Mouse (Mus musculus): ENCODE results near the gene Kif1b. TPM values are rescaled to one million over a fixed set of nuclear protein-coding genes. Genes with fewer than 3 reads are reported as not detected.

The Kif1b gene
- polyA plus RNA-seq, 1 experiment from 2014 or later: 173 TPM

GRCm38 (mm10) chr4:149291061-149291460, 16.4 kb downstream of the Kif1b start:
- Histone ChIP-seq H3K36me3 (ENCODE audit: control insufficient read depth, insufficient read depth, low read length) (peaks cover 5% of the 10 kb centered on the region; the same call in 1 of the 2 replicates), H3K4me1 (replicated peaks; ENCODE audit: control insufficient read depth, insufficient read depth, low read length) (no peaks in the 10 kb centered on the region), H3K4me2 (replicated peaks; ENCODE audit: low read depth, low read length) (no peak overlapping the region), H3K4me3 (ENCODE audit: low read depth, low read length) (no peak overlapping the region), H3K9me3 (ENCODE audit: control insufficient read depth, low read length) (no peaks in the 10 kb centered on the region), H3K27ac (ENCODE audit: low read depth, low read length) (no peak overlapping the region), H3K27me3 (ENCODE audit: control insufficient read depth, insufficient read depth, low read length) (no peaks in the 10 kb centered on the region), H3K9ac (ENCODE audit: low read depth, low read length) (no peak overlapping the region)
- 89% methylated on average over 9 of the region's 9 CpGs for WGBS
- DNase-seq (ENCODE audit: low spot score) (no peak), ATAC-seq (ENCODE audit: low FRiP score) (no peak)

GRCm38 (mm10) chr4:149290157-149290750, 17.2 kb downstream of the Kif1b start:
- 91% methylated on average over 7 of the region's 7 CpGs for WGBS

GRCm38 (mm10) chr4:149286287-149287137, 21.0 kb downstream of the Kif1b start:
- DNase-seq (ENCODE audit: low spot score): no peak
- Histone ChIP-seq H3K36me3 (ENCODE audit: control insufficient read depth, insufficient read depth, low read length) (peaks cover 5% of the 10 kb centered on the region; the same call in 1 of the 2 replicates), H3K27ac (ENCODE audit: low read depth, low read length) (no peak overlapping the region), H3K9ac (ENCODE audit: low read depth, low read length) (no peak overlapping the region), H3K27me3 (ENCODE audit: control insufficient read depth, insufficient read depth, low read length) (no peaks in the 10 kb centered on the region), H3K4me2 (replicated peaks; ENCODE audit: low read depth, low read length) (no peak overlapping the region), H3K4me3 (ENCODE audit: low read depth, low read length) (no peak overlapping the region), H3K4me1 (replicated peaks; ENCODE audit: control insufficient read depth, insufficient read depth, low read length) (no peaks in the 10 kb centered on the region), H3K9me3 (ENCODE audit: control insufficient read depth, low read length) (no peaks in the 10 kb centered on the region)
- ATAC-seq (ENCODE audit: low FRiP score): no peak
- 79% methylated on average over 8 of the region's 8 CpGs for WGBS

More at GRCm38 (mm10) chr4:149290157-149290750, 17.2 kb downstream of the Kif1b start:
- H3K9me3 ChIP-seq (ENCODE audit: control insufficient read depth, low read length): no peaks in the 10 kb centered on the region
- H3K4me1 ChIP-seq (replicated peaks; ENCODE audit: control insufficient read depth, insufficient read depth, low read length): no peaks in the 10 kb centered on the region
- DNase-seq (ENCODE audit: low spot score): no peak
- H3K4me3 ChIP-seq (ENCODE audit: low read depth, low read length): no peak overlapping the region
- H3K9ac ChIP-seq (ENCODE audit: low read depth, low read length): no peak overlapping the region
- H3K36me3 ChIP-seq (ENCODE audit: control insufficient read depth, insufficient read depth, low read length): peaks cover 5% of the 10 kb centered on the region; the same call in 1 of the 2 replicates
- ATAC-seq (ENCODE audit: low FRiP score): no peak
- no peaks in the 10 kb centered on the region for H3K27me3 ChIP-seq (ENCODE audit: control insufficient read depth, insufficient read depth, low read length)
- no peak overlapping the region for H3K27ac ChIP-seq (ENCODE audit: low read depth, low read length)
- H3K4me2 ChIP-seq (replicated peaks; ENCODE audit: low read depth, low read length): no peak overlapping the region

- WGBS: 93% methylated on average over 1 of the region's 1 CpGs
- no peak for ATAC-seq (ENCODE audit: low FRiP score)
Observed at GRCm38 (mm10) chr4:149285691-149286090, 21.8 kb downstream of the Kif1b start.

GRCm38 (mm10) chr4:149283018-149283417, 24.5 kb downstream of the Kif1b start:
- no peaks in the 10 kb centered on the region for H3K9me3 ChIP-seq (ENCODE audit: control insufficient read depth, low read length)
- no peaks in the 10 kb centered on the region for H3K4me1 ChIP-seq (replicated peaks; ENCODE audit: control insufficient read depth, insufficient read depth, low read length)
- H3K36me3 ChIP-seq (ENCODE audit: control insufficient read depth, insufficient read depth, low read length): no peaks in the 10 kb centered on the region
- H3K27me3 ChIP-seq (ENCODE audit: control insufficient read depth, insufficient read depth, low read length): no peaks in the 10 kb centered on the region
- ATAC-seq (ENCODE audit: low FRiP score) (no peak), DNase-seq (ENCODE audit: low spot score) (no peak)
- 87% methylated on average over 3 of the region's 3 CpGs for WGBS
- no peak overlapping the region for H3K4me2 ChIP-seq (replicated peaks; ENCODE audit: low read depth, low read length)
- H3K4me3 ChIP-seq (ENCODE audit: low read depth, low read length): no peak overlapping the region
- no peak overlapping the region for H3K27ac ChIP-seq (ENCODE audit: low read depth, low read length)
- no peak overlapping the region for H3K9ac ChIP-seq (ENCODE audit: low read depth, low read length)

More at GRCm38 (mm10) chr4:149285691-149286090, 21.8 kb downstream of the Kif1b start:
- H3K27me3 ChIP-seq (ENCODE audit: control insufficient read depth, insufficient read depth, low read length): no peaks in the 10 kb centered on the region
- H3K9ac ChIP-seq (ENCODE audit: low read depth, low read length): no peak overlapping the region
- H3K9me3 ChIP-seq (ENCODE audit: control insufficient read depth, low read length): no peaks in the 10 kb centered on the region
- peaks cover 2% of the 10 kb centered on the region; the same call in 1 of the 2 replicates for H3K36me3 ChIP-seq (ENCODE audit: control insufficient read depth, insufficient read depth, low read length)
- H3K27ac ChIP-seq (ENCODE audit: low read depth, low read length): no peak overlapping the region
- no peak for DNase-seq (ENCODE audit: low spot score)
- no peaks in the 10 kb centered on the region for H3K4me1 ChIP-seq (replicated peaks; ENCODE audit: control insufficient read depth, insufficient read depth, low read length)
- no peak overlapping the region for H3K4me3 ChIP-seq (ENCODE audit: low read depth, low read length)
- no peak overlapping the region for H3K4me2 ChIP-seq (replicated peaks; ENCODE audit: low read depth, low read length)

GRCm38 (mm10) chr4:149282025-149282738, 25.3 kb downstream of the Kif1b start:
- Histone ChIP-seq H3K4me3 (ENCODE audit: low read depth, low read length) (no peak overlapping the region), H3K27me3 (ENCODE audit: control insufficient read depth, insufficient read depth, low read length) (no peaks in the 10 kb centered on the region), H3K4me1 (replicated peaks; ENCODE audit: control insufficient read depth, insufficient read depth, low read length) (no peaks in the 10 kb centered on the region), H3K9me3 (ENCODE audit: control insufficient read depth, low read length) (no peaks in the 10 kb centered on the region), H3K4me2 (replicated peaks; ENCODE audit: low read depth, low read length) (no peak overlapping the region), H3K36me3 (ENCODE audit: control insufficient read depth, insufficient read depth, low read length) (no peaks in the 10 kb centered on the region), H3K9ac (ENCODE audit: low read depth, low read length) (no peak overlapping the region), H3K27ac (ENCODE audit: low read depth, low read length) (no peak overlapping the region)
- ATAC-seq (ENCODE audit: low FRiP score) (no peak), DNase-seq (ENCODE audit: low spot score) (no peak)
- WGBS: 56% methylated on average over 7 of the region's 7 CpGs

GRCm38 (mm10) chr4:149277571-149277970, 29.9 kb downstream of the Kif1b start:
- Histone ChIP-seq H3K9me3 (ENCODE audit: control insufficient read depth, low read length) (peaks cover 2% of the 10 kb centered on the region; the same call in 1 of the 2 replicates), H3K27ac (ENCODE audit: low read depth, low read length) (no peak overlapping the region), H3K36me3 (ENCODE audit: control insufficient read depth, insufficient read depth, low read length) (peaks cover 14% of the 10 kb centered on the region), H3K4me2 (replicated peaks; ENCODE audit: low read depth, low read length) (no peak overlapping the region), H3K4me3 (ENCODE audit: low read depth, low read length) (no peak overlapping the region), H3K27me3 (ENCODE audit: control insufficient read depth, insufficient read depth, low read length) (no peaks in the 10 kb centered on the region), H3K9ac (ENCODE audit: low read depth, low read length) (no peak overlapping the region), H3K4me1 (replicated peaks; ENCODE audit: control insufficient read depth, insufficient read depth, low read length) (no peaks in the 10 kb centered on the region)
- DNase-seq (ENCODE audit: low spot score) (peak; percentile 43), ATAC-seq (ENCODE audit: low FRiP score) (peak; percentile 57; the same call in 1 of the 2 replicates)
- 82% methylated on average over 4 of the region's 4 CpGs for WGBS

GRCm38 (mm10) chr4:149273128-149273527, 34.4 kb downstream of the Kif1b start:
- Histone ChIP-seq H3K27ac (ENCODE audit: low read depth, low read length) (no peak overlapping the region), H3K9ac (ENCODE audit: low read depth, low read length) (no peak overlapping the region), H3K4me2 (replicated peaks; ENCODE audit: low read depth, low read length) (no peak overlapping the region), H3K36me3 (ENCODE audit: control insufficient read depth, insufficient read depth, low read length) (peaks cover 22% of the 10 kb centered on the region), H3K9me3 (ENCODE audit: control insufficient read depth, low read length) (peaks cover 2% of the 10 kb centered on the region; the same call in 1 of the 2 replicates), H3K4me3 (ENCODE audit: low read depth, low read length) (no peak overlapping the region), H3K4me1 (replicated peaks; ENCODE audit: control insufficient read depth, insufficient read depth, low read length) (no peaks in the 10 kb centered on the region), H3K27me3 (ENCODE audit: control insufficient read depth, insufficient read depth, low read length) (no peaks in the 10 kb centered on the region)
- ATAC-seq (ENCODE audit: low FRiP score): no peak
- DNase-seq (ENCODE audit: low spot score): peak; percentile 31
- 100% methylated on average over 1 of the region's 1 CpGs for WGBS
